Mouse (Mus musculus): ENCODE measurements around the gene Slc3a2. TPM values are rescaled to one million over a fixed set of nuclear protein-coding genes. Genes with fewer than 3 reads are reported as not detected.
"Not testable (repeated sequence)": the region's sequence is repeated elsewhere in the genome, so short reads cannot be mapped to it uniquely, and the experiment has no call there.

The Slc3a2 gene
- total and polyA plus RNA-seq, 2 experiments from 2014 or later = 38.3 to 40.9 TPM

- Histone ChIP-seq H3K9me3 (replicated peaks; ENCODE audit: control insufficient read depth, low read length) (no peaks in the 10 kb centered on the region), H3K4me3 (ENCODE audit: low read depth, low read length) (peak overlapping the region; percentile 96), H3K27me3 (ENCODE audit: control insufficient read depth, insufficient read depth, low read length) (no peaks in the 10 kb centered on the region), H3K9ac (replicated peaks; ENCODE audit: low read depth, low read length) (peak overlapping the region; percentile 83), H3K4me2 (ENCODE audit: low read depth, low read length) (peak overlapping the region; percentile 82), H3K27ac (ENCODE audit: low read depth) (peak overlapping the region; percentile 96; the same call in 1 of the 2 replicates), H3K4me1 (ENCODE audit: control insufficient read depth, insufficient read depth) (peaks cover 22% of the 10 kb centered on the region), H3K36me3 (replicated peaks; ENCODE audit: control insufficient read depth, insufficient read depth, low read length) (peaks cover 30% of the 10 kb centered on the region)
- WGBS = 58% methylated on average over 4 of the region's 4 CpGs
- TF ChIP-seq CTCF (IDR thresholded peaks at IDR 0.05; ENCODE audit: low read depth) = no peak
- no peak for TF ChIP-seq EP300 (IDR thresholded peaks at IDR 0.05; ENCODE audit: low read depth)
- ATAC-seq (ENCODE audit: insufficient read depth, low read depth) (no peak), DNase-seq (ENCODE audit: low spot score) (no peak)
Observed at GRCm38 (mm10) chr19:8722021-8722420, 1.1 kb downstream of the Slc3a2 start.

GRCm38 (mm10) chr19:8721378-8721777 is 1.8 kb downstream of the Slc3a2 start:
- no peak for ATAC-seq (ENCODE audit: insufficient read depth, low read depth)
- Histone ChIP-seq H3K36me3 (replicated peaks; ENCODE audit: control insufficient read depth, insufficient read depth, low read length) (peaks cover 23% of the 10 kb centered on the region), H3K9ac (replicated peaks; ENCODE audit: low read depth, low read length) (no peak overlapping the region), H3K27ac (ENCODE audit: low read depth) (no peak overlapping the region), H3K27me3 (ENCODE audit: control insufficient read depth, insufficient read depth, low read length) (no peaks in the 10 kb centered on the region), H3K4me1 (ENCODE audit: control insufficient read depth, insufficient read depth) (peaks cover 22% of the 10 kb centered on the region), H3K4me3 (ENCODE audit: low read depth, low read length) (no peak overlapping the region), H3K9me3 (replicated peaks; ENCODE audit: control insufficient read depth, low read length) (no peaks in the 10 kb centered on the region), H3K4me2 (ENCODE audit: low read depth, low read length) (no peak overlapping the region)
- 68% methylated on average over 1 of the region's 1 CpGs for WGBS
- DNase-seq (ENCODE audit: low spot score) = no peak
- TF ChIP-seq CTCF (IDR thresholded peaks at IDR 0.05; ENCODE audit: low read depth) (no peak), EP300 (IDR thresholded peaks at IDR 0.05; ENCODE audit: low read depth) (no peak)

- H3K4me2 ChIP-seq (ENCODE audit: low read depth, low read length); H3K27ac ChIP-seq (ENCODE audit: low read depth); ATAC-seq (ENCODE audit: insufficient read depth, low read depth); H3K4me3 ChIP-seq (ENCODE audit: low read depth, low read length); H3K9me3 ChIP-seq (replicated peaks; ENCODE audit: control insufficient read depth, low read length); DNase-seq (ENCODE audit: low spot score); H3K27me3 ChIP-seq (ENCODE audit: control insufficient read depth, insufficient read depth, low read length); H3K36me3 ChIP-seq (replicated peaks; ENCODE audit: control insufficient read depth, insufficient read depth, low read length); H3K9ac ChIP-seq (replicated peaks; ENCODE audit: low read depth, low read length): not testable (repeated sequence)
- H3K4me1 ChIP-seq (ENCODE audit: control insufficient read depth, insufficient read depth) = peaks cover 13% of the 10 kb centered on the region
- TF ChIP-seq CTCF (IDR thresholded peaks at IDR 0.05; ENCODE audit: low read depth) = peak; percentile 31
Observed at GRCm38 (mm10) chr19:8719037-8719436, 4.1 kb downstream of the Slc3a2 start.

GRCm38 (mm10) chr19:8718357-8718756 is 4.8 kb downstream of the Slc3a2 start:
- no peak overlapping the region for H3K4me3 ChIP-seq (ENCODE audit: low read depth, low read length)
- ATAC-seq (ENCODE audit: insufficient read depth, low read depth) = no peak
- 76% methylated on average over 3 of the region's 3 CpGs for WGBS
- no peak overlapping the region for H3K9ac ChIP-seq (replicated peaks; ENCODE audit: low read depth, low read length)
- no peak overlapping the region for H3K4me2 ChIP-seq (ENCODE audit: low read depth, low read length)
- no peaks in the 10 kb centered on the region for H3K27me3 ChIP-seq (ENCODE audit: control insufficient read depth, insufficient read depth, low read length)
- TF ChIP-seq EP300 (IDR thresholded peaks at IDR 0.05; ENCODE audit: low read depth) (no peak), CTCF (IDR thresholded peaks at IDR 0.05; ENCODE audit: low read depth) (peak; percentile 81)
- peaks cover 12% of the 10 kb centered on the region for H3K4me1 ChIP-seq (ENCODE audit: control insufficient read depth, insufficient read depth)
- no peaks in the 10 kb centered on the region for H3K36me3 ChIP-seq (replicated peaks; ENCODE audit: control insufficient read depth, insufficient read depth, low read length)
- DNase-seq (ENCODE audit: low spot score) = peak; percentile 55
- H3K9me3 ChIP-seq (replicated peaks; ENCODE audit: control insufficient read depth, low read length) = no peaks in the 10 kb centered on the region
- no peak overlapping the region for H3K27ac ChIP-seq (ENCODE audit: low read depth)

GRCm38 (mm10) chr19:8716767-8717475 is 6.2 kb downstream of the Slc3a2 start:
- no peak overlapping the region for H3K9ac ChIP-seq (replicated peaks; ENCODE audit: low read depth, low read length)

More at GRCm38 (mm10) chr19:8716767-8717475, 6.2 kb downstream of the Slc3a2 start:
- Histone ChIP-seq H3K9me3 (replicated peaks; ENCODE audit: control insufficient read depth, low read length) (no peaks in the 10 kb centered on the region), H3K4me2 (ENCODE audit: low read depth, low read length) (no peak overlapping the region), H3K27ac (ENCODE audit: low read depth) (no peak overlapping the region), H3K4me1 (ENCODE audit: control insufficient read depth, insufficient read depth) (peaks cover 15% of the 10 kb centered on the region), H3K4me3 (ENCODE audit: low read depth, low read length) (no peak overlapping the region), H3K27me3 (ENCODE audit: control insufficient read depth, insufficient read depth, low read length) (no peaks in the 10 kb centered on the region), H3K36me3 (replicated peaks; ENCODE audit: control insufficient read depth, insufficient read depth, low read length) (no peaks in the 10 kb centered on the region)
- DNase-seq (ENCODE audit: low spot score) = no peak
- TF ChIP-seq CTCF (IDR thresholded peaks at IDR 0.05; ENCODE audit: low read depth) = no peak
- TF ChIP-seq EP300 (IDR thresholded peaks at IDR 0.05; ENCODE audit: low read depth) = no peak
- 73% methylated on average over 8 of the region's 10 CpGs for WGBS
- no peak for ATAC-seq (ENCODE audit: insufficient read depth, low read depth)
